Mouse (Mus musculus) cerebellum, adult 9-10 months (tissue): ENCODE data around the gene Cecr2.
"Not testable (repeated sequence)": the region's sequence is repeated elsewhere in the genome, so short reads cannot be mapped to it uniquely, and the experiment has no call there.

Source experiments
- DNase-seq: peaks from one replicate; pipeline ENCODE4 v3.0.0; 2022

Gene Cecr2

GRCm38 (mm10) chr6:120773763-120774162 is 107.6 kb downstream of the Cecr2 start:
- no peak for DNase-seq

- DNase-seq, result no peak
These were observed 110.1 kb downstream of the Cecr2 start for GRCm38 (mm10) chr6:120776286-120776685.

GRCm38 (mm10) chr6:120777533-120777932 is 111.4 kb downstream of the Cecr2 start:
- no peak for DNase-seq

GRCm38 (mm10) chr6:120778226-120778625 is 112.1 kb downstream of the Cecr2 start:
- DNase-seq, result no peak

- DNase-seq, result no peak
These were observed 116.8 kb downstream of the Cecr2 start for GRCm38 (mm10) chr6:120782948-120783347.

GRCm38 (mm10) chr6:120784351-120784750 is 118.2 kb downstream of the Cecr2 start:
- DNase-seq, result no peak

- DNase-seq, result no peak
These were observed 122.0 kb downstream of the Cecr2 start for GRCm38 (mm10) chr6:120788068-120788607.

- no peak for DNase-seq
These were observed 122.7 kb downstream of the Cecr2 start for GRCm38 (mm10) chr6:120788904-120789303.

GRCm38 (mm10) chr6:120790153-120790552 is 124.0 kb downstream of the Cecr2 start:
- no peak for DNase-seq

- no peak for DNase-seq
These were observed 124.5 kb downstream of the Cecr2 start for GRCm38 (mm10) chr6:120790717-120791116.

- no peak for DNase-seq
These were observed 126.8 kb downstream of the Cecr2 start for GRCm38 (mm10) chr6:120792947-120793346.

GRCm38 (mm10) chr6:120795422-120796086 is 129.4 kb downstream of the Cecr2 start:
- DNase-seq, result no peak

- peak; percentile 29 for DNase-seq
These were observed 129.9 kb downstream of the Cecr2 start for GRCm38 (mm10) chr6:120796111-120796510.

GRCm38 (mm10) chr6:120798019-120798418 is 131.8 kb downstream of the Cecr2 start:
- peak; percentile 26 for DNase-seq

GRCm38 (mm10) chr6:120798905-120799304 is 132.7 kb downstream of the Cecr2 start:
- DNase-seq, result no peak

- DNase-seq, result no peak
These were observed 133.4 kb downstream of the Cecr2 start for GRCm38 (mm10) chr6:120799581-120800041.

GRCm38 (mm10) chr6:120806999-120807737 is 141.0 kb downstream of the Cecr2 start:
- no peak for DNase-seq

GRCm38 (mm10) chr6:120807738-120808081 is 141.5 kb downstream of the Cecr2 start:
- DNase-seq, result no peak

- not testable (repeated sequence) for DNase-seq
These were observed 145.8 kb downstream of the Cecr2 start for GRCm38 (mm10) chr6:120811999-120812398.

- no peak for DNase-seq
These were observed 153.1 kb downstream of the Cecr2 start for GRCm38 (mm10) chr6:120819294-120819693.

GRCm38 (mm10) chr6:120820144-120820543 is 154.0 kb downstream of the Cecr2 start:
- DNase-seq, result no peak
